In genomic region chr15:93397826-93398698, GRCm38 (mm10) we compare ENCODE assay signal across 7 mouse cellular contexts. TPM values are rescaled to one million over a fixed set of nuclear protein-coding genes. Genes with fewer than 3 reads are reported as not detected.
DNase-seq lines count a peak whose midpoint lies in the region; ATAC-seq and TF ChIP-seq lines count a peak whose summit lies in the region.

Zcrb1 (minus strand) TSS chr15:93398334.
Pphln1 (plus strand) TSS chr15:93398350.

- H3K27me3 ChIP-seq in intestine, postnatal 0 days (replicated peaks; ENCODE audit: control insufficient read depth, insufficient read depth, low read length), result no peaks in the 10 kb centered on the region
- no peaks in the 10 kb centered on the region for H3K27me3 ChIP-seq in midbrain, embryonic 12.5 days
- H3K27me3 ChIP-seq in small intestine, adult 2 months (ENCODE audit: control insufficient read depth, insufficient read depth, low read length), result no peaks in the 10 kb centered on the region

- peak; percentile 93 for DNase-seq in adrenal gland, adult 2 months
- peak; percentile 82 for DNase-seq in embryo, embryonic 11.5 days (ENCODE audit: low read depth, low spot score)
- peak; percentile 67 to 82 for DNase-seq in gastrocnemius, postnatal 4 days (ENCODE audit: low spot score in 2 of 2)
- peak; percentile 80 for DNase-seq in left cerebral cortex, postnatal 4 days

- TF ChIP-seq CTCF in intestine, postnatal 0 days (IDR thresholded peaks at IDR 0.05; ENCODE audit: low read depth), result peak; percentile 15; the same call in 1 of the 2 replicates
- TF ChIP-seq CTCF in small intestine, adult 2 months (IDR thresholded peaks at IDR 0.05; ENCODE audit: extremely low read depth, insufficient read length, insufficient replicate concordance, low read depth, low read length), result no peak

- peak within 1 kb of the TSS; percentile 98 for H3K4me3 ChIP-seq in intestine, postnatal 0 days (ENCODE audit: low read depth, low read length)
- peak within 1 kb of the TSS; percentile 98 for H3K4me3 ChIP-seq in midbrain, embryonic 12.5 days
- H3K4me3 ChIP-seq in small intestine, adult 2 months (ENCODE audit: low read depth, low read length), result peak within 1 kb of the TSS; percentile 93

- peaks cover 16% of the 10 kb centered on the region; the same call in 1 of the 2 replicates for H3K36me3 ChIP-seq in intestine, postnatal 0 days (ENCODE audit: control insufficient read depth, insufficient read depth)
- H3K36me3 ChIP-seq in midbrain, embryonic 12.5 days, result peaks cover 21% of the 10 kb centered on the region
- H3K36me3 ChIP-seq in small intestine, adult 2 months (ENCODE audit: control insufficient read depth, insufficient read depth, low read length), result peaks cover 9% of the 10 kb centered on the region

- peak within 1 kb of the TSS; percentile 79 for H3K4me2 ChIP-seq in intestine, postnatal 0 days (replicated peaks; ENCODE audit: low read depth)
- H3K4me2 ChIP-seq in midbrain, embryonic 12.5 days (replicated peaks), result peak within 1 kb of the TSS; percentile 75

- no peaks in the 10 kb centered on the region for H3K4me1 ChIP-seq in intestine, postnatal 0 days (replicated peaks; ENCODE audit: control insufficient read depth, insufficient read depth, low read length)
- peaks cover 35% of the 10 kb centered on the region for H3K4me1 ChIP-seq in midbrain, embryonic 12.5 days
- H3K4me1 ChIP-seq in small intestine, adult 2 months (ENCODE audit: control insufficient read depth, insufficient read depth, insufficient read length, low read length), result peaks cover 7% of the 10 kb centered on the region; the same call in 1 of the 2 replicates

- intact Hi-C loops in left cerebral cortex, postnatal 4 days (cut with DNase I), result no loop called here

- peak within 1 kb of the TSS; percentile 84 for H3K27ac ChIP-seq in intestine, postnatal 0 days (ENCODE audit: low read depth, low read length)
- peak within 1 kb of the TSS; percentile 89 for H3K27ac ChIP-seq in midbrain, embryonic 12.5 days (replicated peaks)
- H3K27ac ChIP-seq in small intestine, adult 2 months (ENCODE audit: insufficient read depth, low read depth, low read length), result peak within 1 kb of the TSS; percentile 46; the same call in 1 of the 2 replicates

- no peaks in the 10 kb centered on the region for H3K9me3 ChIP-seq in intestine, postnatal 0 days (ENCODE audit: control insufficient read depth)
- no peaks in the 10 kb centered on the region for H3K9me3 ChIP-seq in midbrain, embryonic 12.5 days

- peak; percentile 95 for ATAC-seq in intestine, postnatal 0 days
- ATAC-seq in midbrain, embryonic 12.5 days (ENCODE audit: low FRiP score, low read depth), result peak; percentile 95

- peak; percentile 77 for TF ChIP-seq POLR2A in small intestine, adult 2 months (IDR thresholded peaks at IDR 0.05; ENCODE audit: low read depth, low read length)

- peak within 1 kb of the TSS; percentile 98 for H3K9ac ChIP-seq in intestine, postnatal 0 days (ENCODE audit: low read depth, low read length)
- H3K9ac ChIP-seq in midbrain, embryonic 12.5 days (replicated peaks), result peak within 1 kb of the TSS; percentile 96

- under 1% methylated on average over 86 of the region's 100 CpGs for WGBS in intestine, postnatal 0 days
- WGBS in midbrain, embryonic 12.5 days, result under 1% methylated on average over 93 of the region's 100 CpGs
- under 1% methylated on average over 100 of the region's 100 CpGs for WGBS in small intestine, adult 2 months

RNA-seq across cellular contexts. Expression of gene Zcrb1, which starts in this region (rescaled TPM):
- total RNA-seq in adrenal gland, adult 2 months (2021), result 10 to 100 TPM; 77.3 to 88.3 TPM
- 30.0 and 32.9 TPM in 2 replicates for polyA plus RNA-seq in adrenal gland, adult 2 months (2012; rRNA removed)
- 10 to 100 TPM; 60.6 to 67.7 TPM for total RNA-seq in gastrocnemius, postnatal 4 days (2021)
- 99.5 and 102 TPM in 2 replicates for polyA plus RNA-seq in intestine, postnatal 0 days (2015; fragmentation: Nextera tagmentation; extraction: Ambion mirVana)
- 10 to 100 TPM; 81.9 to 85.9 TPM for total RNA-seq in left cerebral cortex, postnatal 4 days (2021)
- polyA plus RNA-seq in midbrain, embryonic 12.5 days (2016; fragmentation: Nextera tagmentation; extraction: Ambion mirVana), result 172 and 180 TPM in 2 replicates
- 4.7 and 14.2 TPM in 2 replicates for polyA plus RNA-seq in small intestine, adult 2 months (2012; rRNA removed)

RNA-seq across cellular contexts. Expression of gene Pphln1, which starts in this region (rescaled TPM):
- 10 to 100 TPM; 34.4 to 43.3 TPM for total RNA-seq in adrenal gland, adult 2 months (2021)
- 3.3 and 5.2 TPM in 2 replicates for polyA plus RNA-seq in adrenal gland, adult 2 months (2012; rRNA removed)
- total RNA-seq in gastrocnemius, postnatal 4 days (2021), result 10 to 100 TPM; 24.0 to 25.9 TPM
- 17.7 and 18.1 TPM in 2 replicates for polyA plus RNA-seq in intestine, postnatal 0 days (2015; fragmentation: Nextera tagmentation; extraction: Ambion mirVana)
- 10 to 100 TPM; 39.1 to 43.5 TPM for total RNA-seq in left cerebral cortex, postnatal 4 days (2021)
- 83.1 and 87.5 TPM in 2 replicates for polyA plus RNA-seq in midbrain, embryonic 12.5 days (2016; fragmentation: Nextera tagmentation; extraction: Ambion mirVana)
- 2.3 TPM in 2 replicates for polyA plus RNA-seq in small intestine, adult 2 months (2012; rRNA removed)

Comparison
In these comparisons a context has a peak if more than half of its experiments do, and no peak if none do; other contexts are left out.
1. Peak in every context shown above with its lines: DNase-seq, ATAC-seq, H3K4me3 ChIP-seq and H3K27ac ChIP-seq.